Mouse (Mus musculus) CH12.LX (cell line): ENCODE results near the gene Syn3. TPM values are rescaled to one million over a fixed set of nuclear protein-coding genes. Genes with fewer than 3 reads are reported as not detected.
"Not testable (repeated sequence)": the region's sequence is repeated elsewhere in the genome, so short reads cannot be mapped to it uniquely, and the experiment has no call there.

ENCODE experiments used
- DNase-seq: peaks from one replicate; pipeline ENCODE4 v3.0.0-alpha.2; 2013; ENCODE audit errors: extremely low read depth
- H3K27ac ChIP-seq: 2 replicates; pipeline ENCODE4 v1.5.1; 2012; ENCODE audit warnings: low read depth, mild to moderate bottlenecking, control low read depth, moderate library complexity; ENCODE audit not compliant: insufficient read depth
- H3K27me3 ChIP-seq: replicated peaks from 2 replicates; pipeline ENCODE3; 2012; ENCODE audit warnings: inconsistent platforms
- H3K36me3 ChIP-seq, 2 experiments: replicated peaks in 1 of 2; 2 replicates each; pipeline versions ENCODE3 to v1.6.1; 2012; ENCODE audit warnings: inconsistent platforms in 1 of 2, low read length in 1 of 2, mild to moderate bottlenecking in 1 of 2, mixed read lengths in 1 of 2, moderate library complexity in 1 of 2; ENCODE audit not compliant: control insufficient read depth in 1 of 2, insufficient read depth in 1 of 2
- H3K4me1 ChIP-seq, 2 experiments: 2 replicates each; pipeline ENCODE4 v1.6.1; 2012; ENCODE audit warnings: inconsistent platforms in 1 of 2, moderate library complexity in 1 of 2; ENCODE audit not compliant: insufficient read depth in 2 of 2, control insufficient read depth in 1 of 2
- H3K4me2 ChIP-seq: 2 replicates; pipeline ENCODE4 v1.6.1; 2012; ENCODE audit warnings: low read depth, mild to moderate bottlenecking, control low read depth; ENCODE audit not compliant: poor library complexity, insufficient read depth, severe bottlenecking
- H3K4me3 ChIP-seq, 3 experiments: fragments of 150-350 bp in 1 of 3; sonication (generic) in 1 of 3; replicated peaks in 1 of 3; 2 replicates each; pipeline versions ENCODE3 to v1.5.1; 2011 to 2012; ENCODE audit warnings: low read depth in 2 of 3, low read length in 2 of 3, mild to moderate bottlenecking in 2 of 3, moderate library complexity in 2 of 3, control low read depth in 1 of 3, improper control_type of control experiment in 1 of 3, inconsistent platforms in 1 of 3, mixed read lengths in 1 of 3; ENCODE audit not compliant: poor library complexity in 1 of 3
- H3K79me2 ChIP-seq: replicated peaks from 2 replicates; pipeline ENCODE4 v1.6.1; 2012; ENCODE audit warnings: mild to moderate bottlenecking, moderate library complexity; ENCODE audit not compliant: control insufficient read depth, poor library complexity, insufficient read depth, severe bottlenecking; ENCODE audit errors: extremely low read depth
- H3K9ac ChIP-seq: 2 replicates; pipeline ENCODE4 v1.6.1; 2012; ENCODE audit warnings: low read depth, mild to moderate bottlenecking, control low read depth, moderate library complexity; ENCODE audit not compliant: insufficient read depth
- H3K9me3 ChIP-seq: replicated peaks from 2 replicates; pipeline ENCODE3; 2012; ENCODE audit warnings: low read length, inconsistent platforms, mixed read lengths
- CHD1 ChIP-seq: IDR thresholded peaks from 2 replicates; pipeline ENCODE4 v1.6.1; 2012; ENCODE audit warnings: low read depth, low read length, improper control_type of control experiment, inconsistent platforms
- CHD2 ChIP-seq: IDR thresholded peaks from 2 replicates; pipeline ENCODE4 v1.6.1; 2011; ENCODE audit warnings: low read length, improper control_type of control experiment
- CTCF ChIP-seq, 2 experiments: IDR thresholded peaks in 1 of 2; conservative IDR thresholded peaks in 1 of 2; 2 replicates each; pipeline ENCODE4 v1.5.1; 2011 to 2012; ENCODE audit warnings: low read depth in 2 of 2, low read length in 2 of 2, improper control_type of control experiment in 1 of 2, inconsistent platforms in 1 of 2, mild to moderate bottlenecking in 1 of 2, moderate library complexity in 1 of 2
- ELF1 ChIP-seq: IDR thresholded peaks from 2 replicates; pipeline ENCODE4 v1.6.1; 2014; ENCODE audit warnings: low read depth, mild to moderate bottlenecking, inconsistent platforms, low read length, improper control_type of control experiment
- ETS1 ChIP-seq: conservative IDR thresholded peaks from 2 replicates; pipeline ENCODE4 v1.6.1; 2012; ENCODE audit warnings: low read depth, mild to moderate bottlenecking, inconsistent platforms, low read length, improper control_type of control experiment, moderate library complexity
- JUN ChIP-seq: IDR thresholded peaks from 2 replicates; pipeline ENCODE4 v1.6.1; 2011; ENCODE audit warnings: low read depth, mild to moderate bottlenecking, low read length, improper control_type of control experiment, moderate library complexity; ENCODE audit not compliant: insufficient read depth
- JUND ChIP-seq: conservative IDR thresholded peaks from 2 replicates; pipeline ENCODE4 v1.6.1; 2011; ENCODE audit warnings: low read depth, low read length, improper control_type of control experiment
- MXI1 ChIP-seq: IDR thresholded peaks from 2 replicates; pipeline ENCODE4 v1.6.1; 2011; ENCODE audit warnings: mild to moderate bottlenecking, low read depth, low read length, improper control_type of control experiment
- MYC ChIP-seq: IDR thresholded peaks from 2 replicates; pipeline ENCODE4 v1.6.1; 2011; ENCODE audit warnings: low read depth, mild to moderate bottlenecking, improper control_type of control experiment, low read length
- PAX5 ChIP-seq: IDR thresholded peaks from 2 replicates; pipeline ENCODE4 v1.6.1; 2012; ENCODE audit warnings: low read length, inconsistent platforms, mixed read lengths
- POLR2AphosphoS2 ChIP-seq: IDR thresholded peaks from 2 replicates; pipeline ENCODE4 v1.6.1; 2011; ENCODE audit warnings: low read depth, low read length, improper control_type of control experiment
- RCOR1 ChIP-seq: conservative IDR thresholded peaks from 2 replicates; pipeline ENCODE4 v1.6.1; 2012; ENCODE audit warnings: low read depth, mild to moderate bottlenecking, inconsistent platforms, low read length, improper control_type of control experiment
- TBP ChIP-seq: conservative IDR thresholded peaks from 2 replicates; pipeline ENCODE4 v1.6.1; 2011; ENCODE audit warnings: low read depth, low read length, improper control_type of control experiment
- USF1 ChIP-seq: IDR thresholded peaks from 2 replicates; pipeline ENCODE4 v1.6.1; 2014; ENCODE audit warnings: low read depth, mild to moderate bottlenecking, inconsistent platforms, low read length, improper control_type of control experiment
- ZNF384 ChIP-seq: IDR thresholded peaks from 2 replicates; pipeline ENCODE4 v1.6.1; 2012; ENCODE audit warnings: low read depth, low read length, improper control_type of control experiment, inconsistent platforms
- dilution Hi-C: fragments of 300-500 bp; cut with MboI; formaldehyde crosslinking; loops from 2 replicates; pipeline ENCODE4 v1.14.3; 2020; ENCODE audit warnings: low sequenced_read_pairs; ENCODE audit not compliant: extremely low pct_unique_long_range_greater_than_20kb, extremely low pct_ligation_motif_present
- in situ Hi-C: fragments of 300-500 bp; cut with MboI; formaldehyde crosslinking; loops from 3 replicates; pipeline ENCODE4 v1.14.3; 2019; ENCODE audit warnings: low sequenced_read_pairs, low pct_ligation_motif_present, low pct_unique_long_range_greater_than_20kb, mixed read lengths
- polyA plus RNA-seq: library from polyadenylated mRNA; unstranded; fragments of >175 nt; gene quantifications from 2 replicates; pipeline ENCODE4 v1.2.1, GENCODE M21; 2012; ENCODE audit warnings: low read depth; ENCODE audit not compliant: insufficient read length
- total RNA-seq, 2 experiments: library from RNA; depleted of rRNA; stranded (reverse); fragments of 300-350 nt in 1 of 2; fragments of >200 nt in 1 of 2; gene quantifications; 2 replicates each; pipeline ENCODE4 v1.2.3; 2012 to 2014

The Syn3 gene
- total and polyA plus RNA-seq, 3 experiments, result 2.8 to 8.9 (median 5.6) TPM

DNA sequence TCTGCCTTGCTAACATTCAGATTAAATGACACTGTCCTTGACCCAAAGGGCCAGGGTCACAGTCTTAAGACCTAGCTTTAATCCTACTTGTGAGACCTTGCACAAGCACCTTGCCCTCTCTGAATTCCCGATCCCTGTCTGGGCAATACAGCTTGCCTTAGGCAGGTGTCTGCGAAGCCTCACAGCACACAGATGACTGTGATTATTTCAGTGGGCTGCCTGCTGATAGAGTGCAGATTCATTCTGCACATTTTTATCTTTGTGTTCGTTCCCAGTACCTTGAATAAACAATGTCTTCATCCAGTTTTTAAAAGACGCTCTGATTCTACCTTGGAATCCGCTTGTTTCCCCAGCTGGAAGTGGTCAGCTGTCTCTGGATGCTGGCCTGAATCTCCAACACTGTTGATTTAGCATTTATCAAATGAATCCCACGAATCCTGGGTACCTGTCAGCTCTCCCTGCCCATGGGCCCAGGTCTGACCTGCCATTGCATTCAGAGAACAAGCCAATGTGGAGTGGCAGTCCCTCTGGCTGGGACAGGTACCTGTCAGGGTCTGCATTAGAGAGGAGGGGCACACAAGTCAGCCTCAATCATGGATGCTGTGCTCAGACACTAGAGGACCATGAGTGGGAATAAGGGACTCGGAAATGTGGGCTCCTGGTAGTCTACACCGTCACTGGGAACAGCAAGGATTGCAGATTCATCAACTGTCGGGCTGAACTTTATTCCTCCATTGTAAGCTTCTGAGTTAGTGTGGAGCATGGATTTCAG lies 117.4 kb downstream of the Syn3 start:
- Histone ChIP-seq H3K27ac (no peak overlapping the region), H3K4me1 (peaks cover 3 to 23% of the 10 kb centered on the region in 2 experiments; a peak in 3 of 4 replicates), H3K36me3 (peaks cover 6 to 60% of the 10 kb centered on the region in 2 experiments), H3K4me2 (no peak overlapping the region), H3K9me3 (no peaks in the 10 kb centered on the region), H3K79me2 (no peaks in the 10 kb centered on the region), H3K4me3 (no peak overlapping the region), H3K27me3 (no peaks in the 10 kb centered on the region), H3K9ac (no peak overlapping the region)
- dilution Hi-C loops (no loop called here), in situ Hi-C loops (no loop called here)
- DNase-seq, result no peak
- TF ChIP-seq PAX5 (no peak), ETS1 (no peak), JUN (no peak), USF1 (no peak), TBP (no peak), CHD2 (no peak), ZNF384 (no peak), MXI1 (no peak), RCOR1 (no peak), CTCF (conservative IDR thresholded peaks at IDR 0.05 in 1 of 2, IDR thresholded peaks at IDR 0.05 in 1 of 2; ENCODE audit: low read depth in 2 of 2, low read length in 2 of 2) (no peak), MYC (no peak), ELF1 (no peak), JUND (no peak)

DNA sequence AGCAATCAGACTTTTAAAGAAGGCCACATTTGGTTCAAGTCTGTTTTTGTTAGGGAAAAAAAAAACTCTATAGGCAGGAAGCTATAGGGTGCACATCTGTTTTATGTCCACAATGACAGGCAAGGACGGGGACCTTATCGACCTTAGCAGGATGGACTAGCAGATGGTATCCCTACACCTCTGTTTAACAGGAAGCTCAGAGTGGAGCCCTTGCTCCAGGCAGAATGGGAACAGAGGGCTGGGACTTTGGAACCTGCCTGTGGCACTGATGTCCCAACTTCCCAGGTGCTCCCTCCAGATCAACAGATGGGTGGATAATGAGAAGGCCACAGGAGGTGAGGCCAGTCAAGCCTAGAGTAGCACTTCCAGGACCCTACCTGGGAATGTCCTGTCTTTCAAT lies 118.1 kb downstream of the Syn3 start:
- H3K9ac ChIP-seq, result no peak overlapping the region
- in situ Hi-C loops, result no loop called here
- no peak for TF ChIP-seq RCOR1
- TF ChIP-seq POLR2AphosphoS2, result no peak
- no peak for TF ChIP-seq CHD1
- peaks cover 9 to 67% of the 10 kb centered on the region in 2 experiments for H3K36me3 ChIP-seq
- H3K9me3 ChIP-seq, result no peaks in the 10 kb centered on the region
- H3K4me2 ChIP-seq, result no peak overlapping the region
- no peak for DNase-seq
- H3K27me3 ChIP-seq, result no peaks in the 10 kb centered on the region
- dilution Hi-C loops, result no loop called here
- H3K27ac ChIP-seq, result no peak overlapping the region
- H3K4me3 ChIP-seq, result no peak overlapping the region
- peaks cover 3 to 21% of the 10 kb centered on the region in 2 experiments; a peak in 3 of 4 replicates for H3K4me1 ChIP-seq
- no peaks in the 10 kb centered on the region for H3K79me2 ChIP-seq

DNA sequence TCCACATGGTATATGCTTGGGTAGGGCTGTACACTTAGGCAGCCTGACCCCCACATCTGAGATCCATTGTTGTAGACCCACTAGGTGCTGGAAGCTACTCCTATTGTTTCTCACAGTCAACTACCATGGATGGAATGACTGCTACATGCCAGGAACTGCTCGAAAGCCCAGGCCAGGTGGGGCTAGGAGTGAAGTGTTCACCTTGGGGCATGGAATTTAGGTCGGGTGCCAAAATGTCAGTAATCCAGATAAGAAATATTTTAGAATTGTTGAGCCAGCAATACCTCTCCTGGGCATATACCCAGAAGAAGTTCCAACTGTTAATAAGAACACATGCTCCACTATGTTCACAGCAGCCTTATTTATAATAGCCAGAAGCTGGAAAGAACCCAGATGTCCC lies 119.9 kb downstream of the Syn3 start:
- dilution Hi-C loops, in situ Hi-C loops, H3K4me2 ChIP-seq, H3K27ac ChIP-seq, H3K4me3 ChIP-seq, H3K79me2 ChIP-seq, DNase-seq, H3K27me3 ChIP-seq, H3K9me3 ChIP-seq, H3K9ac ChIP-seq: not testable (repeated sequence)
- Histone ChIP-seq H3K36me3 (peaks cover 9 to 64% of the 10 kb centered on the region in 2 experiments), H3K4me1 (peaks cover 0 to 23% of the 10 kb centered on the region in 2 experiments; a peak in 2 of 4 replicates)
